Mouse (Mus musculus): ENCODE results near the gene Tk1.
"Not testable (repeated sequence)": the region's sequence is repeated elsewhere in the genome, so short reads cannot be mapped to it uniquely, and the experiment has no call there.

Tk1 gene

DNA sequence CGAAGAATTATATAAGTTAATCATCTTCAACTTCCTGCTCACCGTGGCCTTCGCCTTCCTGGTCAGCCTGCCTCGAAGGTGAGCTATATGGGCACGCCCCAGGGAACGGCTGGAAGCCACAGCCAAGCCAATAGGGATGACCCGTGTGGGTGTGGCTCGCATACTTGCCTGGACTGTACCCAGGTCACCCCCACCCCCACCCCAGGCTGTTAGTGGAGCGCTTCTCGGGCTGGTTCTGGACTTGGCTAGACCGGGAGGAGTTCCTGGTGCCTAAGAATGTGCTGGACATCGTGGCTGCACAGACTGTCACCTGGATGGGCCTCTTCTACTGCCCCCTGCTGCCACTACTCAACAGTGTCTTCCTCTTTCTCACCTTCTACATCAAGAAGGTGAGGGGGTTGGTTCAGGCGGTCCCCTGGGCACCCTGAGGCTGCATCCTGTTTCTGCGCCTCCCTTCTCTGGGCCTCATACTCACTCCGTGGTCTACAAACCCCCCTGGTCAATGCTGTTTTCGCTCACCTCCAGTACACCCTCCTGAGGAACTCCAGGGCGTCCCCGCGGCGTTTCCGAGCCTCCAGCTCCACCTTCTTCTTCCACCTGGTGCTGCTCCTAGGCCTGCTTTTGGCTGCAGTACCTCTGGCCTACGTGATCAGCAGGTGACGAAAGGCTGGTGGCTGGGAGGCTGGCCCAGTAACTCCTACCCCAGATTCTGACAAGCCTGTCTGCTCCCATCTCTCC is 35.0 kb downstream of the Tk1 start:
- no peak for DNase-seq (ENCODE audit: low read depth)

DNA sequence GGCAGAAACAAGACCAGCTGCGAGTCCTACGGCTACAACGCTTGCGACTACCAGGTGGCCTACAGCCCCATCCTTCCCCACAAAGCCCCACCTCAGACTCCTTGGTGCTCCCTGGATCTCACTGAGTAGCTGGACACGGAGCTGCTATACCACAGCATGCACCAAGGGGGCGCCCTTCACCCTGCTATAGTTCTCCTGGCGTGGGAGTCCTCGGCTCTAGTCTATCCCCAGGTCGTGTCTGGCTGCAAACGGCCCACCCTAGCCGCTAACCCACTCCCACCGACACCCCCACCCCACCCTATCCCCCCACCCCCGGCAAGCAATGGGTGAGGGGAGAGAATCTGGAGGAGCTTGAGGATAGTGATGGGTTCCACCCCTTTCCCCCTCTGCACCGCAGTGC is 35.6 kb downstream of the Tk1 start:
- no peak for DNase-seq (ENCODE audit: low read depth)

DNA sequence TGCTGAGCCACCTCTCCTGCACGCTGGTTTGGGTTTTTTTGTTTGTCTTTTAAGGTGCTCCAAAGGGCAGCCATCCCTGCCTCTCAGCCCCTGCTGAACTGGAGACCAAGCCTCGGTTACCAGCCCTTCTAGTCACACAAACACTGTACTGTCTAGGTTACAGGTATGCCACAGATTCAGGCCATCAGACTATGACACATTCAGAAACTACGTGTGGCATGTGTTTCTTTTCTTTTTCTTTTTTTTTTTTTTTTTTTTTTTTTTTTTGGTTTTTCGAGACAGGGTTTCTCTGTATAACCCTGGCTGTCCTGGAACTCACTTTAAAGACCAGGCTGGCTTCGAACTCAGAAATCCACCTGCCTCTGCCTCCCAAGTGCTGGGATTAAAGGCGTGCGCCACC is 37.4 kb downstream of the Tk1 start:
- not testable (repeated sequence) for DNase-seq (ENCODE audit: low read depth)

DNA sequence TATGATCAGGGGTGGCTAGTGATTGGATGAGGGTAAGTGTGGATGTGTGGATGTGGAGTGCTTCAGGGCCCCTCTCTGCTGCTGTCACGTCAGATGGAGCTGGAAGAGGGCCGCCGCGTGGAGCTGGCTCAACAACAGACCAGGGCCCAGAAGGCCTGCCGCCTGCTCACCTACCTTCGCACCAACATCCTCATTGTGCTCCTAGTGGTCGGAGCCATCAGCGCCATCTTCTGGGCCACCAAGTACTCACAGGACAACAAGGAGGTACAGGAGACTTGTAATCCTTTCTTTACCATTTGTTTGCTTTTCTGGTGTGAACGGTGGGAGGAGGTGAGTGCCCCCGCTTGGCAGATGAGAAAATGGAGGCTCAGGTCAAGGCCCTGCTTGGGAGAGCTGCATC is 39.6 kb downstream of the Tk1 start:
- no peak for DNase-seq (ENCODE audit: low read depth)

DNA sequence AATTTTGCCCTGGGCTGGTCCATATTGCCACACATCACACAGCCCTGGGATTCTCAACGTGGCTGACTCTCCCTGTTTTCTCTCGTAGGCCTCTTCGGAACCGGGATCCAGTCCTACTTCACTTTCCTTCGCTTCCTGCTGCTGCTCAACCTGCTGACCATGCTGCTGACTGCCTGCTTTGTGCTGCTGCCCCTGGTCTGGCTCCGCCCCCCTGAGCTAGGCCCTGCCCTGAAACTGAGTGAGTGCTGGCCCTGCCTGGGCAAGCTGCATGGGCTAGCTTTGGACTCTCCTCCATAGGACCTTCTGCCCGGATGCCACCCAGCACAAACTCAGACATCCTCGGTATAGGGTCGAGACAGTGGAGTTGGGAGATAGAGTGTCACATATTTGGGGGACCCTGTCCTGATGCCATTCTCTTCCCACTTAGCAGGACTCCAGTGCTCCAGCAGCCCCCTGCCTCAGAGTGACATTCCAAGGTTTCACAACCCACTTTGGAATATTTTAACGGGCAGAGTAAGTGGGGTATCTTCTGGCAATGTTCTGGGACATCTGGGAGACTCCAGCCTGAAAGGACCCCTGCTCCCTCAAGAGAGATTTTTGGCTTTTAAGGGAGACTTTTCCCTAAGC is 42.1 kb downstream of the Tk1 start:
- DNase-seq (ENCODE audit: low read depth), result no peak

DNA sequence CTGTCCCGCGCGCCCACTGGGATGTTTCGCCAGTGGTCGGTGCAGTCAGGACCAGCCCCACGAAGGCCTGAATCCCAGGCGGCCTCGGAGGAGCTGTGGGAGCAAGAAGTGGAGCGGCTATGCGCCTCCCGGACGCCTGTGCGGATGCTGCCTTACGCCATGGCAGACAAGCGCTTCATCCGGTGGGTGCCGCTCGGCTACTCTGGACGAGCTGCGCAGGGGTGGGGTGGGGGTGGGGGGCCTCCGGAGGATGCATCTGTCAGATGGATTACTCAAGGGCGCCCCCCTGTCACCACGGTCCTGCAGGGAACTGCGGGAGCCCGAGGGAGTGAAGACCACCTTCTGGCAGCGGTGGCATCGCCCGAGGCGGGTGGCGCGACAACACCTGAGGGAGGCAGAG is 42.8 kb downstream of the Tk1 start:
- no peak for DNase-seq (ENCODE audit: low read depth)

DNA sequence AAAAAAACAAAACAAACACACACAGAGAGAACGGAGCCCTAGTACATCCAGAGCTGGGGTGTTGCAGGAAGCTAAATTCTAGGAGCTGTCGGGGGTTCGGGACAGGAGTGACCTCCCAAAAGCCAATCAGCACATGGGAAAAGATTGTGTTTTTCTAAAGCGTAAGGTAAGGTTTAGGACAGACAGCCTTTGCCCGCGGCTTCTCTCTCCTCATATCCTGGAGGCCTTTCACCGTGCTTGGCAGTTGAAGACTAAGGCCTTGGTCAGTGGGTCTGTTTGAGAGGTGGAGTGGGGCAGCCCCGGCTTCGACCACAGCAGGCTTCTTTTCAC is 43.2 kb downstream of the Tk1 start:
- DNase-seq (ENCODE audit: low read depth), result no peak

DNA sequence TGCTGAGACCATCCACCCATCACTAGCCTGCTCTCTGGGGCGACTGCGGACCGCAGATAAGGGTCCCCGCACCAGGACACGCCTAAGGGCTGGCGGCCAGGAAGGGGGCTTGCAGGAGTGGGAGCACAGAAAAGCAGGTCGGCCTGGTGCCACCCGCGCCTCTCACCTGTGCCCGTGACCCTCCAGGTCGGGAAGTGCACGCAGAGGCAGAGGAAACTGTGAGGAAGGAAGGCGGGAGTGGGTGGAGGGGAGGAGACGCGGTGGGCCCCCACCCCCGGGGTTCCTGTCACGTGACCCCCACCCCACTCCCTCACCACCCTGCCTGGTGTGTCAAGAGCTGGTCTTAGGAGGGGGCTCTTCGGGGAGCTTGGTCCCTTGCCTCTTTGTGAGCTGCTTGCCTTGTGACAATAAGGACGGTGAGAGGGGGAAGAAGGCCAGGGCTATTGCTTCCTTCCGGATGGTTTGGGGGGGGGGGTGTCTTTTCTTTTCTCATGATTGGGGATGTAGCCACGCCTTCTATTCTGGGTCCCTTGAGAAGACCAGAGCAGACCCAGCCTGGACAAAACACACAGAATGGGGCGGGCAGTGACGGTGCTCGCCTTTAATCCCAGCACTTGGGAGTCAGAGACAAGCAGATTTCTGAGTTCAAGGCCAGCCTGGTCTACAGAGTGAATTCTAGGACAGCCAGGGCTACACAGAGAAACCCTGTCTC is 43.7 kb downstream of the Tk1 start, which contains the start of the genes Tmc8 and Tmc6:
Gene Tmc8 (plus strand): TSS at position 84 of the 712 bp plus-strand sequence.
Gene Tmc6 (minus strand): TSS at position 206 of the 712 bp plus-strand sequence.
- DNase-seq (ENCODE audit: low read depth), result no peak

DNA sequence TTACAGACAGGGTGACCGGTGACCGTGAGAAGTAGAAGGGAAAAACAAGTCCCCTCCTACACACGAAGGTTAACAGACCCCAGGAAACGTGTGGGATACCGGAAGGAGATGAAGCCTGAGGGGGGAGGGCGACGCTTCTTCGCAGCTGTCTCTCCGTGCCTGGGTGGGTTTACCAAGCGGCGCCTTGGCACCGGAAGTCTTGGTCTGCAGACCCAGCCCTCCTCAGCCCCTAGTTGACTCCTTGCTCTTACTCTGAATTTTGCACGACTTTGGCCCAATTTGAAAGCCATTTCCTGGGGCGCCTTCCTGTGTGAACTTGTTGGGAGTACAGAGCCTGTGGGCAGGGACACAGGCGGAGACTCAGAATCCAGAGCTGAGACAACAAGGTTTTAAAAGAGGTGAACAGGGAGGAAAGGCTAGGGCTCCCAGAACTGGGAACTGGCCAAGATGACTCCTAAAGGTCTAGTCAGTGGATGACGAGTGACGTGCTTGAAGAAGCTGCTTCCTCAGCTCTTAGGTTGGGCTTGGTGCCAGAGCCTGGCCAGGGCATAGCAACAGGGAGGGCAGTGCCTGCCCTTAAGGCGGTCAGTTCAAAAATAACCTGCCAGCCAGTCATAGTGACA is 44.6 kb downstream of the Tk1 start:
- no peak for DNase-seq (ENCODE audit: low read depth)

DNA sequence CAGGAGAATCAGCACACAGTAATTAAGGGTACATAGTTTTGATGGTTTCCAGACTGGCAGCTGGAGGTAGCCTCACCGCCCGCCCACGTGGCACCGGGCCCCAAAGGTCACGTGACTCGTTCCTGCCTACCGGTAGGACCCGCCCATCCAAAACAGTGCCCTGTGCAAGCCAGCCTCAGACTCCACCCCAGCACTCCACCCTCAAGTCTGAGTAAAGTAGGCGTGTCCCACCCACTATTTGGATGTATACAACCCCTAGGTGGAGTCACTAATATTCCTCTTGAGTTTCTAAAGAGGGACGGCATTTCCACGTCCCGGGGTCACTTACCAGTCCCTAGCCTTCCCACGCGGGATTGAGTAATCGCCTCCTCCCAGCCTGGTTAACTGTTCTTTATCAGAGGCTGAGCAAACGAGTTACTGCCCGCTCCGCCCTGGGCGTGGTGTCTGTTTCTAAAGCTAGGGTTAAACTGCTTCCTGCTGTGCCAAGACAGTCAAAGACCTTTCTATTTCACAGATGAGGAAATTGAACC is 45.2 kb downstream of the Tk1 start:
- peak; percentile 93 for DNase-seq (ENCODE audit: low read depth)

DNA sequence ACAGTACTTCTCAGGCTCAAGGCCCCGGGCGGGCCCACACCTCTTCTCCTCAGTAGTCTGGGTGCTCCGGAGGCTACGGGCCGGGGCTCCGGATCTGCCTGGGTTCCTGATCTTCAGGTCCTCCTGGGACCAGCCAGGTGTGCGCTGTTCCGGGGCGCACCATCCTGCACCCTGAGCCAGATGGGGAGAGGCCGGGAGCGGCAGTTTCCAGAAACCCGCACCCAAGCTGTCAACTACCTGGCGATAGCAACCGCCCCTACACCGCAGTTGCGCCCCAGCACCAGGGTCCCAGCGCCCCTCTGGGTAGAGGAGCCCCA is 45.7 kb downstream of the Tk1 start:
- no peak for DNase-seq (ENCODE audit: low read depth)

DNA sequence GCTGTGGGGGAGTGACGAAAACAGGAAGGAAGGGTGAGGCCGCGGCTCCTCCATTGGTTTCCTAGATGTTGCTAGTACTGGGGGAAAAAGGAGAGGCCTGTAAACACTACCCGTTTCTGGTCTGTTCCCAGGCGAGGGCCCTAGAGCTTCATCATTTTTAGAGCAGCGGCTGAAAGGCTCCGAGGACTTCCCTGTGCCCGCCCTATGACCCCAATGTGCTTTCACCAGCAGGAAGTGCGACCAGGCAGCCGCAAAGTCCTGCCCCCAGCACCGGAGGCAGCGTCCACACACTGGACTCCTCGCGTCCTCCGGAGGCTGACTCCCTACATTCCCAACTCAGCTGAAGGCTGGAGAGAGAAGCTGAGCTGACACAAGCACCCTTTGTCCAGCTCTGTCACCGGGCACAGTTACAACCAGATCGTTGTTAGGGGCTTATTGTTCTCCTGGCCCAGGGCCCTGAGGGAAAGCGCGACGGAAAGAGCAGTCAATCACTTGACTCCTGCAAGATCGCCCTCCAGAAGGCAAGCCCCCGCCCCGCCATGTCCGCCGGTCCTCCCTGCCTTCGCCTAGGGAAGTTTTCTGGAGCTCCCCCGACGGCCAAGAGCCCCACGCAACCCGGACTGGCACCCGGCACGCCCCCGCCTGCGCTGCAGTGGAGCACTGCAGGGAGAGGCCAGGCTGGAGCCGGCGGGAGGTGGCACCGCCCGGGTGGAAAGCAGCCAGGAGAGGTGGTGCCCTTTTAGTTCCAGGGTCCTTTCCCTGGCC is 46.3 kb downstream of the Tk1 start:
- no peak for DNase-seq (ENCODE audit: low read depth)

DNA sequence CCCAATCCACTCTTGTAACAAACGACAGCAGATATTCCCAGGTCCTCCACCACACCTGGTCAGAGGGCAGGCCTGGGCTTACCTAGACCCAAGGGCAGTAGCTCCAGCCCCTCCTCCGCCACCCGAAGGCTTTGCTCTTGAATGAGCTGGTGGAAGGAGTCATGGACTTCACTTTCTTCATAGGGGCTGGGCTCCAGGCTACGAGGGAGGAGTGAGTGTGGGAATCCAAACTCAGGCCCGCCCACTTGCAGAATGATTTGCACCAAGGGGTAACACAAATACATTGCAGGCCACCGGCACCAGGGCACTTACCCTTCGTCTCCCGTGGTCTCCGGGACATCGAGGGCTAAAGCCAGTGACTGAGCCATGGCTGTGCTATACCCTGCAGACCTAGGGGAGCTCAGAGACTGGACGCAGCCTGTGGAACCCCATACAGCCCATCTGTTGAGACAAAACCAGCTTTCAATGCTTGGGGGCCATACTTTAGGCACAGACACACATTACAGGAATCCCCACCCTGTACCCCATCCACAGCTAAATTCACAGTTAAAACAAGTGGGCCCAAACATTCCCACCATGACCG is 47.0 kb downstream of the Tk1 start:
- DNase-seq (ENCODE audit: low read depth), result no peak

DNA sequence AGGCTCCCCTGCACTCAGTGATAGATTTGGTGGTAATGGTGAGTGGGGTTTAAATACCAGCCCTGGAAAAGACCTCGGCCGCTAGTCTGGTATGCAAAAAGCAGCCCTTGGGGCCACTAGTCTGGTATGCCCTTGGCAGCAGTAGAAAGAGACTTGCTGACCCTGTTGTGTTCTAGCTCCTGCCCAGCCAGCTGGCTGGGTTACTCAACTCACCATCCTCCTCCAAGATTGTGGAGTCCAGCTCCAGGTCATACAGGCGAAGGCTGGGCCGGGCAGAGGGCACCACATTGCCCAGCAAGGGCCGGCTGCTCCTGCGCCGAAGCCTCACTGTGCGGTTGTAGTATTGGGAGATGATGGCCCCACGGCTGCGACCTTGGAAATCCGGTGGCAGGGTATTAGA is 47.9 kb downstream of the Tk1 start:
- DNase-seq (ENCODE audit: low read depth), result no peak

DNA sequence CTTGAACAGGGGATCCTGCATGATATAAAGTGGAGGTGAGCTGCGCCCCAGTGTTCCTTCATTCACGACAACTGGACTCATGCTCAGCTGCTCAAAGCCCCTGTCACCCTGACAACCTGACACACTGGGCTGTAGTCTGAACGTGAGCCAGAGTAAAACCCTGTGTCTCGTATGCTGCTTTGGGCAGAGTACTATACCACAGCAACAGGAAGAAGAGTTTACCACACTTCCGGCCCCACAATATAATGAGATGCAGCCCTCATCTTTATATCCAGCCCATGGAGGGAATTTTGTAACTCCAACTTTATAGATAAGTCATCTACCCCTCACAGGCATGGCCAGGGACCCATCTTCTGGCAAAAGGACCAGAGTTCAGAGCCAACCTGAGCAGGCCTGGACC is 48.8 kb downstream of the Tk1 start:
- DNase-seq (ENCODE audit: low read depth), result no peak

DNA sequence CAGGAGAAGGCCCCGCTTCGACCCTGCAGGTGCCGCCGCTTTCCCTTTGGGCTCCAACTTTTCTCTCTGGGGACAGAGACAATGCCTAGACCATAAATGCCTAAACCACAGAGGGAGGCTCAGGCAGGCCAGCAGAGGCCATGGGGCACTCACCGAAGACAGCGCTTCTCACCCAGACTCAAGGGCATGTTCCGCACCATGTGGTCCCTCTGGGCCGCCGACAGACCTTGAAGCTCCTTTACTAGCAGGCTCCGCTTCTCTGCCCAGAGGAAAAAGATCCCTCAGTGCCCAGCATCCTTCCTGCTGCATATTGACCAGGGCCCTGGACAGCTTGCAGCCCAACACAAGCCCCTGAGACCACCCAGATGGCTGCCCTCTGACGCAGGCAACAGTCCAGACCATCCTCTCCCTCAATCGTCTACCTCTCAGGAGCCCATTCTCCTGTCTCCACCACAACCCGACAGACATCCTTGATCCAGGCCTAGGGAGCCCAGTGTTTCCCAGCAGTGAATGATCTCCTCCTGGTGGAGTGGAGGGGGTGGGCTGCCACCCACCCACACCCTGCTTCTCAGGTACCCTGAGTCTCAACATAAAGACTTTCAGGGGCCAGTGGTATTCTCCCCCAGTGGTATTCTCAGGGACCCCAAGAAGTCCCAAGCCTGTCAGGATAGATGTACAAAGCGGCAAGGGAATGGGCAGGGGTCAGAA is 49.7 kb downstream of the Tk1 start:
- no peak for DNase-seq (ENCODE audit: low read depth)

DNA sequence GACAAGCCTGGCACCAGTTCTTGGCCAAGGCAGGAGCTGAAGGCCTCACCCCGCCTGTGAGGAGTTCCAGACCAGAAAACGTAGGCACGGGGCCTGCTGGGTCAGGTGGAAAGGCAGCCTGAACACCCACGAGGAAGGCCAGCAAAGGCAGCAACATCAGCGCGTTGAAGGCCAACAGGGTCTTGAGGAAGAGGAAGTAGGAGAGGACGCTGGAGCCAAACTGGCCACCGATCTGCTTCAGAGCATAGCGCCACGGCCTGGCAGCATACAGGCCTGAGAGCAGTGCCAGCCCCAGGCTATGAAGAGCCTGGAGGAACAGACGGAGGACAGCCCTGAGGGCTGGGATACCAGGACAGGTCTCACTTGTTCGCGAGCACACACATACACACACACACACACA is 50.4 kb downstream of the Tk1 start:
- DNase-seq (ENCODE audit: low read depth), result no peak

DNA sequence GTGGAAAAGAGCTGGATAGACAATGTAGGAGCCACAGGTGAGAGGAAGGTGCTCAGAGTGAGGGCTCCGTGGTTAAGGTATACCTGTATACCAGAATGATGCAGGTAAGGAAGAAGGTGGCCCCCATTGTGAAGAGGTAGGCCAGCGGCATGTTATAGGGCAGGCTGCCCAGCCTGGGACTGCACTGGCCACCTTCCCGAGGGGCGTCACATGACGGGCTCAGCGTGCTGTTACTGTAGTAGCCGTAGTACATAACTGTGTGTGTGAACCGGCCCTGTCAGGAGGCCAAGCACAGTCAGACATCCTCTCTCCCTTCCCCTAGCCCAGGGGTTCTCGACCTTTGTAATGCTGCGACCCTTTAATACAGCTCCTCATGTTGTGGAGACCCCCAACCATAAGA is 51.0 kb downstream of the Tk1 start:
- DNase-seq (ENCODE audit: low read depth), result no peak

DNA sequence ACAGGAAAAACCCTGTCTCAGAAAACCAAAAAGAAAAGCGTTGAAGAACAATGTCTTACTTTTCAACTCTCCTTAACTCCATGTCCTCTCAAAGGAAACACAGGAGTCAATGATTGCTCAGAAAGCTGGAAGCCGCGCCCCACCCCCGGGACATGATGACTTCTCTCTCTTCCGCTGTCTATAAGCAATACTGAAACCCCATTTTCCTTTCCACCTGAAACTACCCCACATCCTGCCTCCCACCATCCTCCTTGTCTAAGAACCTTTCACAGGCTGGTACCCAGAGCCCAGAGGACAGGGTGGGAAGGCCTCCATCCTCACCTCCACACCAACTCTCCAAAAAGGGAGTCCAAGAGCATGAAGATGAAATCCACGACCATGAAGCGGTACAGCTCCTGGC is 53.5 kb downstream of the Tk1 start:
- no peak for DNase-seq (ENCODE audit: low read depth)

DNA sequence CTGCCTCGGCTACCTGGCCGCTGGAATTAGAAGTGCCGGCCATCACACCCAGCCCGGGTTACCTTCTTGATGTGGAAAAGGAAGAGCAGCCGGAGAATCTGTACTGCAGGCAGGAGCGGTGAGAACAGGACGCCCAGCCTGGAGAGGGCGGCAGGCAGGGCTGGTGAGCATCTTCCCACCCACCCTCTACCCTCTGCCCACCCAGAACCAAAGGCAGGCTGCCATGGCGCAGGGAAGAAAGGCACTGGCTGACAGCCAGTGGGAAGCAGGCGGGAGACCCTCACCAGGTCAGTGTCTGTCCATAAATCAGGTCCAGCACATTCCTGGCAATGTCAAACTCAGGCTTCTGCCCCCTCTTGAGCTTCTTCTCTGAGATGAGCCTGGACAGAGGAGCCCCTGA is 55.5 kb downstream of the Tk1 start:
- DNase-seq (ENCODE audit: low read depth), result no peak

DNA sequence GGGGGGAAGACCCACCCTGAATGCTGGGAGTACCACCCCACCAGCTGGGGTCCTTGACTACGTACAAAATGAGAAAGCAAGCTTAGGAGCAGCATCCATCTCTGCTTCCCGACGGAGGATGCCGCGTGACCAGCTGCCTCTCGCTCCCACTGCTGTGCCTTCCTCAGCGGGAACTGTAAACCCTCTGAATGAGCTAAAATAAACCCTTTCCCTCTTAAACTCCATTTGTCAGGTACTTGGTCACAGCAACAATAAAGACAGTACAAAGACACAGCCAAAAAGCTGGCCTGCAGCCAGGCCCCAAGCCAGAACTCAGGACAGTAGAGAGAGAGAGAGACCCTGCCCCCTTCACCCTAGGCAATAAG is 56.2 kb downstream of the Tk1 start:
- no peak for DNase-seq (ENCODE audit: low read depth)
